Mouse (Mus musculus) frontal cortex, postnatal 25 days (tissue): ENCODE measurements around the gene C130050O18Rik.
"Not testable (repeated sequence)": the region's sequence is repeated elsewhere in the genome, so short reads cannot be mapped to it uniquely, and the experiment has no call there.

ENCODE experiments used
- DNase-seq, 2 experiments: peaks; one replicate each; pipeline ENCODE4 v3.0.0; 2022; ENCODE audit warnings: low spot score in 2 of 2

Gene C130050O18Rik

GRCm38 (mm10) chr5:139379771-139380384 lies 25.2 kb upstream of the C130050O18Rik start:
- no peak for DNase-seq

DNA sequence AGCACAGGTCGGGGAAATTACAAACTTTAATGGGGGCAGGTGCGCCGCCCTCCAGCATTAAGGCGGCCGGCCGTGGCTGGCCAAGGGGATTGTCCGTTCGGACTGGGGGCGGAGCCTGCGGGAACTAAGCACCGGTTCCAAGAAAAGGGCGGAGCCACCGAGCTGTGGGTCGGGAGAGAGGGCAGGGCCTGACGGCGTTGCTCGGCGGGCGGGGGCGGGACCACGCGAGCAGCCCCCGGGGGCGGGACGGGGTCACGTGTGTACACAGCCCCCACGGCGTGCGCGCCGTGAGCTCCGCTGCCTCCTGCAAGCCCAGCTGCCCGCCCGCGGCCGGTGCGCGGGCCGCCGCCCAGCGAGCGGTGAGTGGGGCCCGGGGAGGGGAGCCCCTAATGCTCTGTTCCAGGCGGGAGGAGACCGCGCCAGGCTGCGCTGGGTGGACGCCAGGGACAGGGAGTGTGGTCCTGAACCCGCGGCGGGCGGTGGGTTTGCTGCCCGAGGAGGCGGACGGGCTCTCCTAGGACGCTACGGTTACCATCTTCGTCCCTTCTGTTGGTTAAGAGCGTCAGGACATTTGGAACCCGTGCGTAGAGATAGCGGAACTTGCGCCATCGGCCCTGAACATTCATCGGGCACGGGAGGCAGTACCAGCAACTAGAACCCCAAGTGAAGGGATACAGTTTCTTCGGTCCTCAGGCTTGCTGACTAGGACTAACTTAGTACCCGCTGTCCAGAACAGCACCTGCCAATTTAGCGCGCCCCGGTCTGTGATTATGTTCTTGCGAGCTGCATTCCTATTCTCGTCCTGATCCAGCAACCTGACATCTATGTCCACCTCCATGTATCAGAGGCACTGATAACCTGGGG lies 24.5 kb upstream of the C130050O18Rik start:
- peak; percentile 53 to 72 for DNase-seq

GRCm38 (mm10) chr5:139381586-139382513 lies 23.2 kb upstream of the C130050O18Rik start:
- no peak for DNase-seq

GRCm38 (mm10) chr5:139382760-139383159 lies 22.3 kb upstream of the C130050O18Rik start:
- no peak for DNase-seq

DNA sequence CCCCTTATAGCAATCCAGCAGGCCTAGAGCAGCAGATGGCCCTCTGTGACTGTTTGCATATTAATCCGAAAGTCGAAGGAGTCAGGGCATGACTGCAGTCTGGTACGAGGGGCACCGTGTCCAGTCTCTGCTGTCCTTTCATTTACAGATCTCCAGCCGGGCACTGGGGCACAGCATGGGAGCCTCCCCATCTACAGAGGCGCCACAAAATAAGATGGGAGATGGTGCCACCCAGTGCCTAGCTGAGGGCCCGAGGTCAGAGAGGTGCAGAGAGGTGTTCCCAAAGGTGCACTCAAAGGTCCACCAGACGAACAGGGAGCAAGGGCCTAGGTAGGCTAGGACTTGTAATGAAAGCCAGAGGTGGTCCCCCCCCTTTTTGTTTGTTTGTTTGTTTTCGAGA lies 21.8 kb upstream of the C130050O18Rik start:
- no peak for DNase-seq

DNA sequence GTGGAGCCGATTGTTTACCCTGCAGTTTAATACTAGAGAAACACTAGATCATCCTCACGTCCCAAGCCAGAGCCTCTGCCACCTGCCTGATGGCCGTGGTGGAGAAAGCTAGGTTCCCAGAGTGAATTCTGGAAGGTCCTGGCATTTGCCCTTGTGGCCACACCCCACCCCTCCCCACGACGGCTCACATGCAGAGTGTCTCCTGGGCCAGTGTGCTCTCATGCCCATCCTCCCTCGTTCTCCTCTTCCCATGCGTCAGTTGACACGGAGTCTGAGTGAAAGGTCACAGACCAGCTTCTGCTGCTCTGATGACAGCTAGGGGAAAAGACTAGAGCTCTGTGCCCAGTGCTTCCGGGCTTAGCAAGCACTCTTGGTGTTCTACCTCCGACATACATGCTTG lies 20.5 kb upstream of the C130050O18Rik start:
- DNase-seq = no peak

DNA sequence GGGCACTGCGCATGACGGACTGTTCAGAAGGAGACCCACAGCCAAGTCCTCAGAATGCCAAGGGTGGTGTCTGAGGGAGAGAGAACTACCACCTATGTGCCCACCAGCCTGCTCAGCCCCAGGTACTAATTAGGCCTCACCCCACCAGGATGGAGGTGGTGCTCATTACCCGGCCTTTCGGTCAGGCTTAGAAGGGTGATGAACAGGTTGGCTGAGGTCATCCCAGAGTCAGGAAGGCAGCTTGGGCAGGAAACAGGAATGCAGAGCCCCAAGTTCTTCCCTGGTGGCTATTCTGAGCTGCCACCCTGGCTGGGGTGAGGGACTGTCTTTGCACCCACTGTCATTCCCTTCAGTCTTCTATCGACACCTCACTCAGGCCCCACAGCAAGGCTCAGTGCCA lies 19.0 kb upstream of the C130050O18Rik start:
- DNase-seq = no peak

- no peak for DNase-seq
These were observed 17.5 kb upstream of the C130050O18Rik start for GRCm38 (mm10) chr5:139387329-139388194.

- DNase-seq = no peak
These were observed 16.9 kb upstream of the C130050O18Rik start for GRCm38 (mm10) chr5:139388195-139388570.

DNA sequence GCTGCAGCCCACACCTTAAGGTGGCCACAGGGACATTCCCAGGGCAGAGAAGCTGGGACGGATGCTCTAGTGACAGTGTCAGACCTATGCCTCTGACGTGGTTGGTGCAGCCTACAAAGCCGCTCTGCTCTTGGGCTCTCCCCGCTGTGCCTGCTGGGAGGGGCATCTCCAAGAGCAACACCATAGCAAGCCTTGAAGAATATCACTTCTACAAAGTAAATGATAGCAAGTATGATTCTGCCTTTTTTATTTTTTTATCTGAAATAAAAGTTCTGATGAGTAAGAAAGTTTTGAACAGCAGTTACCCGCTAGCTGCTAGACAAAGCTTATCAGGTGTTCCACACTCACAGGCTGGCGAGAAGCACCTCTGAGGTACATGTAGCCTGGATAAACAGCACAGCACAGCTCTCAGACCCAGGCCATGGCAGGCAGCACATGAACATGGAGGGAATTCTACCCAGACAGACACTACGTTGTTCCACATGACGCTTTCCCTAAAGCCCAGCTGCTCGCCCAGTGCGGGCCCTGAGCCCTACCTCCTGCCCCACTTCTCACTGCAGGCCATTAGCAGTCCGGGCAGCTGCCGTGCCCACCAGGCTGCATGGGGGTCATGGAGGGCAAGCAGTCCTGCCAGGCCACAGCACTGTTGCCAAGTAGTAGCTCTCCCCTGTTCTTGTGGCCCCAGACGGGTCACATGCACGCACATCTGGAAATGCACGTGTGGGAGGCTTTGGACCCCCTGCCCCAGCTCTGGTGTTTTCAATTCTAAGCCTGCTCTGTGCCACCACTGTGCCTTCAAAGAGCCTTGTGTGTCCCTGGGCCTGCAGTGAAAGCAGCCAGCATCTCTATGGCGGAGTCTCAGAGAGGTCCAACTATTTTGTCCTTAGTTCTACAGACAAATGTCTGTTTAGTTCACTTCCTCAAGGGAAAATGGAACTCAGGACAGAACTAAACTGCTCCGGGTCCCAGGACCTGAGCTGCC lies 16.1 kb upstream of the C130050O18Rik start:
- DNase-seq = no peak

DNA sequence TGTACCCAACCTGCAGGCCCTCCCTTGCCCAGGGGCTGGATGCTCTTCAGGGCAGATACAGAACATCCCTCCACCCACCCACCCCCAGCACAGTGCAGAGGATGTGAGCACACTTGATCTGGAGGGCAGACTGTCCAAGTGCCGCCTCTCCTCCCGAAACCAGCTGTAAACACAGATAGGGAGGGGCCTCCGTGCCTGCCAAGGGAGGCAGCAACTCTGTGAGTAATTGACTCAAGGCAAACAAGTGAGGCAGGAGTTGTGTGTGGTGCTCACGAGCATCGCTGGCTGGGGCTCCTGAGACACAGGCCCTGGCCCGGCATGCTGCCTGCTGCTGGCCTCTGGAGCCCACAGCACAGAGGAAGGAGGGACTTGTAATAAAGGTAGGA lies 15.4 kb upstream of the C130050O18Rik start:
- no peak for DNase-seq

DNA sequence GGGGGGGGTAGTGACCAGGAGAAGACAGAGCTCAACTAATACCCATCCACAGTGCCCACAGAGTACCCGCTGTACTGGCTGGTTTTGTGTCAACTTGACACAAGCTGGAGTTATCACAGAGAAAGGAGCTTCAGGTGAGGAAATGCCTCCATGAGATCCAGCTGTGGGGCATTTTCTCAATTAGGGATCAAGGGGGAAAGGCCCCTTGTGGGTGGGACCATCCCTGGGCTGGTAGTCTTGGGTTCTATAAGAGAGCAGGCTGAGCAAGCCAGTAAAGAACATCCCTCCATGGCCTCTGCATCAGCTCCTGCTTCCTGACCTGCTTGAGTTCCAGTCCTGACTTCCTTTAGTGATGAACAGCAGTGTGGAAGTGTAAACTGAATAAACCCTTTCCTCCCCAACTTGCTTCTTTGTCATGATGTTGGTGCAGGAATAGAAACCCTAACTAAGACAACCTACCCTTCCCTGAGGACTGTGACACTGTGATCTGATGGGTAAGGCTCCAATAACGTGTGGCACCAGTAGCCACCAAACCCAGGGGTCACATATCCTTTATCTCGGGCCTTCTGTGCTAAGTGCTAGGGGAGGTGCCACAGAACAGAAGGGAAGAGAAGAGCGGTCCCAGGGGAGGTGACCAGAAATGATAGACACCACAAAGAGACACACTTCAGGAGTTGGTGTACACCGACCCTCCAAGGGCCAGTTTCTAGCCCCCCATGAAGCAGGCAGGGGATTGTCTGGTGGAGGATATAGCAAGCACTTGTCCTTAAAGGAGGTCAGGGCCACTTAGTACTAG lies 14.6 kb upstream of the C130050O18Rik start:
- not testable (repeated sequence) for DNase-seq

GRCm38 (mm10) chr5:139391309-139391990 lies 13.6 kb upstream of the C130050O18Rik start:
- no peak for DNase-seq

DNA sequence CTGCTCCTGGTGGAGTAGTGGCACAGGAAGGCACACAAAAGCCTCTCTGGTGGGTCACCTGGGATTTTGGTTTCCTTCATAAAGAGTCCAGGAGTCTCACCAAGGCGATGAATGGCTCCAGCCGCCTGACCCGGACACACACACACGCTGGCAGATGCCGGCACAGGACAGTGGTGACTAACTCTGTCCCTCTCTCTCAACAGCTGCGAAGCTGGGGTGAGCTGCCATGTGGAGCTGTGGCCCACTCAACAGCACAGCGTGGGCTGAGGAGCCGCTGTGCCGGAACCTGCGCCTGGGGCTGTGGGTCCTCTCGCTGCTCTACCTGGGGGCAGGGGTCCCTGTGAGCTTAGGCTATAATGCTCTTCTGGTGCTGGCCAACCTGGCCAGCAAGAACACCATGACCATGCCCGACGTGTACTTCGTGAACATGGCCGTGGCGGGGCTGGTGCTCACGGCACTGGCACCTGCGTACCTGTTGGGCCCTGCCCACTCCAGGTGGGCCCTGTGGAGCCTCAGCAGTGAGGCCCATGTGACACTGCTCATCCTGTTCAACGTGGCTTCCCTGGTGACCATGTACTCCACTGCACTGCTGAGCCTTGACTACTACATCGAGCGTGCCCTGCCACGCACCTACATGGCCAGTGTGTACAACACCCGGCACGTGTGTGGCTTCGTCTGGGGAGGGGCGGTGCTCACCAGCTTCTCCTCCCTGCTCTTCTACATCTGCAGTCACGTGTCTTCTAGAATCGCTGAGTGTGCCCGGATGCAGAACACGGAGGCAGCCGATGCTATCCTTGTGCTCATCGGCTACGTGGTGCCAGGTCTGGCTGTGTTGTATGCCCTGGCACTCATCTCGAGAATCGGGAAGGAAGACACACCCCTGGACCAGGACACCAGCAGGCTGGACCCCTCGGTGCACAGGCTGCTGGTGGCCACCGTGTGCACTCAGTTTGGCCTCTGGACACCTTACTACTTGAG lies 12.6 kb upstream of the C130050O18Rik start:
- DNase-seq = no peak

DNA sequence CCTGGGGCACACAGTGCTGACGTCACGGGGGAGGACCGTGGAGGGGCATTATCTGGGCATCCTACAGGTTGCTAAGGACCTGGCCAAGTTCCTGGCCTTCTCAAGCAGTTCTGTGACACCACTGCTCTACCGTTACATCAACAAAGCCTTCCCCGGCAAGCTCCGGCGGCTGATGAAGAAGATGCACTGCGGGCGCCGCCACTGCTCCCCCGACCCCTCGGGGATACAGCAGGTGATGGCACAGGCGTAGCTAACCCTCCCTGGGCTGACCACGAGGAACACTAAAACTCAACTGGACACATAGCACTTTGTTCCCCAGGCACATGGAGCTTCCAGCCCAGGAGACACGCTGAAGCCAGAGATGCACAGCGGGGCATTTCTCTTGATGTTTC lies 11.9 kb upstream of the C130050O18Rik start:
- no peak for DNase-seq

GRCm38 (mm10) chr5:139394399-139394798 lies 10.7 kb upstream of the C130050O18Rik start:
- DNase-seq = no peak

DNA sequence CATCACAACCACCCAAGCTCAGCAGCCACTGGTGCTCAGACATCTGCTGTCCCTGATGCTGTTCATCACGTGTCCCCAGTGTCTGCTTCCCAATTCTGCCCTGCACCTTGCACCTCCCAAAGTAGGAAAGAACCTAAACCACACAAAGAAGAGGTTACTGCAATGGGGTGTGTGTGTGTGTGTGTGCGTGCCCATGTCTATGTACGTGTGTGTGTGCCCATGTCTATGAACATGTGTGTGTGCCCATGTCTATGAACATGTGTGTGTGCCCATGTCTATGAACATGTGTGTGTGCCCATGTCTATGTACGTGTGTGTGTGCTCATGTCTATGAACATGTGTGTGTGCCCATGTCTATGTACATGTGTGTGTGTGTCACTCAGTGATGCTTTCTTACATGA lies 9.6 kb upstream of the C130050O18Rik start:
- no peak for DNase-seq
